Mouse (Mus musculus) heart, postnatal 10 days (tissue): Measurements from ENCODE around the gene Gm9999. TPM values are rescaled to one million over a fixed set of nuclear protein-coding genes. Genes with fewer than 3 reads are reported as not detected.
"Not testable (repeated sequence)": the region's sequence is repeated elsewhere in the genome, so short reads cannot be mapped to it uniquely, and the experiment has no call there.

ENCODE experiments used
- DNase-seq, 2 experiments: peaks; one replicate each; pipeline ENCODE4 v3.0.0; 2021
- intact Hi-C: fragments of 180-260 bp; cut with DNase I; formaldehyde crosslinking; loops from one replicate; pipeline ENCODE4 v1.15.1; 2025
- total RNA-seq, 2 experiments: library from RNA; stranded (reverse); gene quantifications; 2 replicates each; pipeline ENCODE4 v1.2.3; 2021

Gene Gm9999
- not detected for total RNA-seq

DNA sequence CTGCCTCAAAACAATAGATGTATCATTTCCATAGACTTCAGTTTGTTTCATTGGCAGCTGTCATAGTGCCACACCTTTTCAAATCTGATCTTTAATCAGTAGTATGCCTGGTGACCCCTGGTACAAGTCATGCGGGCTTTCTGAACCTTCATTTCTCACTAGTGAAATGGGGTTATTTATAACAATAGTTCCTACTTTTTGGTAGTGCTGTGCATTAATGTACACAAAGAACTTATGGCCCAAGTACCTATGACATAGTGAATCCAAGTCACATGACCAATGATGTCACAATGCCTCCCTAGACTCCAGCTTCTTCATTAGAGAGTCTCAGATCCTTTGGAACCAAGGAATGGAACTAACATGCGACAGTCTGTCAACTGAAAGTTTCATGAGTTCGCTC is at the start of gene Gm9999:
Gene Gm9999 (plus strand): TSS at position 301 of the 400 bp plus-strand sequence.
- DNase-seq, result no peak
- intact Hi-C loops, result no loop called here

- no peak for DNase-seq
- intact Hi-C loops, result no loop called here
These were observed 48.6 kb upstream of the Gm9999 start for GRCm38 (mm10) chr7:46934788-46935187.

DNA sequence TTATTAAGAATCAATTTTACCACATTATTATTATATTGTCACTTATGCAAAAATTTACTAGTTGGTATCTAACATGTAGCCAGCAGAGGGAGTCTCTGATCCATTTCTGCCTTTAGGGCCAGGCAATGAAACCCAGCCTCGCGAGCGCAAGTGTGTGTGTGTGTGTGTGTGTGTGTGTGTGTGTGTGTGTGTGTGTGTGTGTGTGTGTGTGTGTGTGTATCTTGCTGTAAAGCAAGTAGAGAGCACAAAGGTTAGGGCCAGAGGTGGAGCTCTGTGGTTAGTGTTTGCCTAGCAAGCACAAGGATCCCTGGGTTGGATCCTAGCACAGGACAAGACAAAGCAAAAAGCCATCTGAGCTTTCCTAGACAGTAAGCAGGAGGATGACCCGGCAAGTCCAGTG is 47.5 kb upstream of the Gm9999 start:
- intact Hi-C loops, result no loop called here
- DNase-seq, result peak; percentile 19 to 49

GRCm38 (mm10) chr7:46957831-46958691 is 25.3 kb upstream of the Gm9999 start, which contains the start of gene Uevld:
Gene Uevld, minus strand, starts transcription at chr7:46958527.
- intact Hi-C loops, result no loop called here
- peak; percentile 96 to 97 for DNase-seq

DNA sequence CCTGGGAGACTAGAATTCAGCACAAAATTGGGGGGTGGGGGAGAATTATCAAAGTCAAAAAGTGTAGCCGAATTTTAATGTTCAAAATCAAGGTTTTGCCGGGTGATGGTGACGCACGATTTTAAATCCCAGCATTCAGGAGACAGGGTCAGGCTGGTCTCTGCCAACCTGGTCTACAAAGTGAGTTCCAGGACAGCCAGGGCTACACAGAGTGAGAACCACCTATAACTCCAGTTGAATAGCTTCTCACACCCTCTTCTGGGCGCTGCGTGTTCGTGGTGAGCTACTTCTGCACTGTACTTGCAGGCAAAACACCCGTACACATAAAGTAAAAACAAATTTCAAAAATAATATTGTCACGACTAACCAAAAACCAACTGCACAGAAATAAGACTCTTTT is 24.5 kb upstream of the Gm9999 start:
- no peak for DNase-seq
- intact Hi-C loops, result no loop called here

GRCm38 (mm10) chr7:46960991-46961390 is 22.4 kb upstream of the Gm9999 start:
- intact Hi-C loops, result no loop called here

GRCm38 (mm10) chr7:46962132-46962531 is 21.2 kb upstream of the Gm9999 start:
- peak in 1 of 2 experiments; percentile 31 for DNase-seq
- intact Hi-C loops, result loop anchor here (1.0 kb wide), 1 partner anchor 186 kb away; no protein-coding TSS in a partner anchor

More at GRCm38 (mm10) chr7:46960991-46961390, 22.4 kb upstream of the Gm9999 start:
- no peak for DNase-seq

- DNase-seq, result peak; percentile 83 to 87
- intact Hi-C loops, result loop anchor here (1.0 kb wide), 3 partner anchors 53 to 185 kb away; no protein-coding TSS in a partner anchor
These were observed 20.4 kb upstream of the Gm9999 start for GRCm38 (mm10) chr7:46962806-46963618.

DNA sequence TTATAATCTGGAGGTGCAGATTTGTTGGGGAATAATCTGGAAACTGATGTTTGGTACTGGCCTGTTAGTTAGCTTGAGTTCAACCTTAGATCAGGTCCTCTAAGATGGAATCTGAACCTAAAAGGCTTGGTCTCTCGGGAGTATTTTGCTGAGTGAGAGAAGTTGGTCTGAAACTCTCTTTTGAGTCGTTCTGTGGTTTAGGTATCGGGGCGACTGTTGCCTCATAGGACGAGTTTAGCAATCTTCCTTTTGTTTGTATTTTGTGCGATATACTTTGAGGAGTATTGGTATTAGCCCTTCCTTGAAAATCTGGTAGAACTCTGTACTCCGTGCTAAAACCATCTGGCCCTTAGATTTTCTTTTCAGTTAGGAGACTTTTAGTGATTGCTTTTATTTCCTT is 19.3 kb upstream of the Gm9999 start:
- DNase-seq, result no peak
- intact Hi-C loops, result loop anchor here (2.0 kb wide), 1 partner anchor 33 kb away; no protein-coding TSS in a partner anchor

- DNase-seq, result no peak
- intact Hi-C loops, result no loop called here
These were observed 13.5 kb upstream of the Gm9999 start for GRCm38 (mm10) chr7:46969898-46970297.

DNA sequence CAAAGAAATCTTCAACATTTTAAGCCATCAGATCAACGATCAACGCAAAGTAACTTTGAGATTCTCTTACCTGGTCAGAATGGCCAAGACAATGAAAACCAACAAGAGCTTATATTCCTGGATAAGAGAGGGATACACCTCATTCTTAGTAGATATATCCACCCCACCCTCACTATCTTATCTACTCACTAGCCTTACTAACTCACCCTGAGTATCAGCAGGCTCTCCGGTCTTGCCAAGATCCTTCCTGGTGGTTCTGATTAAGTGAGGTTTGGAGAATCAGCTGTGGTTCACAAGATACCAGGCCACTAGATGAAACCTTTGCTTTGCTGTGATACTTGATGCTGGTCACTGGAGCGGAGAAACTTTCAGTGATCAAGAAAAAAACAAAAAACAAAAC is 8.7 kb upstream of the Gm9999 start:
- intact Hi-C loops, result no loop called here

DNA sequence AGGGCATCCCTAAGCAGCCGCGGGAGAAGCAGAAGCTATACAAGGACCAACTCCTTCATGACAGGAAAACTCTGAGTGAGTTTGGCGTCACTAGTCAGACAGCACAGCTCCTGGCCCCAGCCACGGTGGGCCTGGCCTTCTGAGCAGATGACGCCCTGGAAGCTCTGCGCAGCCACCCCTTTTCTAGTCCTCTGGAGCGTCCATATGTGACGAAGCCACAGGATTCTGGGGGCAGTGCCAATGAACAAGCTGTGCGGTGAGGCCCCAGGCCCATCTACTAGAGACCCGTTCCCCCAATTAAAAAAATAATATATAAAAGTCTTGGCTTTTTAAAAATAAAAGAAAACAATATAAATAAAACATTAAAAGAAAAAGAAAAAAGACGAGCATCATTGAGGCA is 7.9 kb upstream of the Gm9999 start:
- intact Hi-C loops, result no loop called here
- no peak for DNase-seq

More for the DNA sequence above, 8.7 kb upstream of the Gm9999 start:
- no peak for DNase-seq

GRCm38 (mm10) chr7:46985718-46986505 is 2.5 kb downstream of the Gm9999 start:
- intact Hi-C loops, result no loop called here
- no peak for DNase-seq

GRCm38 (mm10) chr7:46986646-46987045 is 3.3 kb downstream of the Gm9999 start:
- intact Hi-C loops, result no loop called here
- no peak for DNase-seq

DNA sequence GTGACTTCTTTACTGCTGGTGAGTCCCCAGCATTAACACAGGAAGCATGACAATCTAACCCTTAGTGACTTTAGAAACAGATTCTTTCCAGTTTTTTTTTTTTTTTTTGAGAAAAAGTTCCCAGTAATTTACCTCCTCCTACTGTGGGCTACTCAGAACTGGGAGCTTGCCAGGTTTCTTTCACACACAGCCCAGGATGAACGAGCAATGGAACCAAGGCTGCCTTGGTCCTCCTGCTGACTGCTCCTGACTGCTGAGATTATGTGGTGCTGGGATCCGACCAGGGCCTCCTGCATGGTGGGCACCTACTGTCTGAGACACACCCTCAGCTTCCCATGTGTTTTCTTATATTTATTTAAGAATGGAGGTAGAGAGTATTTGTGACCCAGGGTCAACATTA is 3.7 kb downstream of the Gm9999 start:
- intact Hi-C loops, result no loop called here
- DNase-seq, result no peak

- DNase-seq, intact Hi-C loops: not testable (repeated sequence)
These were observed 6.0 kb downstream of the Gm9999 start for GRCm38 (mm10) chr7:46989387-46989786.

DNA sequence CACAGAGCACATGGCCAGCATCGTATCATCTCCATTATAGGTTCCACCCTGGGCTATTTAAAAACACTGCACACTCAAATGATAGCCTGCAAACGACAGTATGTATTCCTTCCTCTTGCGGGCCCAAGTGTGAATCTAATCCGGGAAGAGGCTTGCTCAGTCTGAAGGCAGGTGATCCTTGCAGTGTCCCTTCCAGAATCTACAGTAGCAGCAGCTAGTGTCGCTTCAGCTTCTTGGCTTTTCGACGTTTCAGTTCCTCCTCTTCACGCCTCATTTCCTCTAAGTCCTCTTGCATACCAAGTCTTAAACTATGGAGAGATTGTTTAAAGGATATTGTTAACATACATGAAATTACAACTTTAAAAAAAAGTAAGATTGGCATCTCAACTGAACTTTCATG is 9.7 kb downstream of the Gm9999 start:
- intact Hi-C loops, result no loop called here
- no peak for DNase-seq

GRCm38 (mm10) chr7:46995558-46995957 is 12.2 kb downstream of the Gm9999 start:
- DNase-seq, result no peak
- intact Hi-C loops, result no loop called here

DNA sequence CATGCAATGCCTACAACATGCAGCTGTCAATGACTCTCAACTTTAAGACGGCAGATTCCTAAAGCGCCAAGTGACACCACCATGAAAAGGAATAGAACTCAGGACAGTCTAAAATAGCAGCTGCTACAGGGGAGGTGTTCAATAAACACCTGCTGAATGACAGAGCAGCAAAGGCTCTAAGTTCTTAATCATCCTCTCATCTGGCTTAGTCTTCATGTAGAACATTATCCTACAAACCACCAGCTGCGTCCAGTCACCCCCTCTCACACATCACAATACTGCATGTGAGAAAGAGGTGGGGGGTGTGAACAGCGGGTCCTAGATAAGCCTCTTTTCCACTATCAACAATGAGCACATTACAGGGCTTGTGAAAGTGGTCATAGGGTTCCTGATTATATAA is 13.6 kb downstream of the Gm9999 start:
- intact Hi-C loops, result loop anchor here (2.0 kb wide), 1 partner anchor 32 kb away; no protein-coding TSS in a partner anchor
- DNase-seq, result no peak

DNA sequence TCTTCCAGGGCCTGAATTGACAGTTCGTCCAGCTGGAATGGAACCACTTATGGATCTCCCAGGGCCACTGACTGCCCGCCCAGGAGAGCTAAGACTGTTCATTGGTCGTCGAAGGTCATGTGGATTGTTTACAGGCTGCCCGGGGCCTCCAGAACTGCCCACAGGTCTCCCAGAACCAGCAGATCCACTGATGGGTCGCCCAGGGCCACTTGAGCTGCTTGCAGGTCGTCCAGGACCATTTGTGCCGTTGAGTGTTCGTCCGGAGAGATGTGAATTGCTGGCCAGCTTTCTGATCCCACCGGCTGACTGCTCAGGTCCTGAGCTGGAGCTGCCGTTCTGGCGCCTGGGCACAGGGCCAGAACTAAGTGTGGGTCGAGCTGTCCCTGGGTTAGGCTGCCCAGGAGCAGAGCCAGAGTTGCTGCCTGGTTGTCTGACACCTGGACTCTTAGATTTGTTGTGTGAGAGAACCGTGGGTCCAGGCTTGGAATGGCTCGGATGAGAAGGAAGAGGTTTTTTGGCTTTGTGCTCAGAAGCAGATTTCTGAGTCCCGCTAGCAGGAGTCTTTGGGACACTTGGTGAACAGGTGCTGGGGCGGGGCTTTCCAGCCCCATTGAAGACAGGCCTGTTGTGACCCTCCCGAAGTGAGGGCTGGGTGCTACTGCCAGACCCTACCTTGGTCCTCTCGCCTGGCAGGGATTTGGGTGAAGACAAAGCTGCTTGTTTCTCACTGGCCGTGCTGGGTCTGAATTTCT is 14.4 kb downstream of the Gm9999 start:
- DNase-seq, result peak; percentile 62 to 71
- intact Hi-C loops, result loop anchor here (2.0 kb wide), 1 partner anchor 33 kb away; no protein-coding TSS in a partner anchor
